Comparison of ENCODE assay signal across 18 mouse cellular contexts in genomic region chrX:102475555-102475954, GRCm38 (mm10). TPM values are rescaled to one million over a fixed set of nuclear protein-coding genes. Genes with fewer than 3 reads are reported as not detected.
DNase-seq lines count a peak whose midpoint lies in the region; ATAC-seq lines count a peak whose summit lies in the region.
"Had no signal": no experiment of that assay in that cellular context is flagged by ENCODE, and none has a peak within 500 bp of the region (broad histone marks: within the 10 kb centered on the region; RNA-seq: fewer than 3 reads in every experiment).

No protein-coding gene starts in this region.

- H3K4me2 ChIP-seq in heart, embryonic 14.5 days (ENCODE audit: low read length) = no peak overlapping the region
- no peak overlapping the region for H3K4me2 ChIP-seq in heart, embryonic 11.5 days
- H3K4me2 ChIP-seq: forebrain, embryonic 12.5 days; hindbrain, embryonic 14.5 days; intestine, embryonic 15.5 days; liver, embryonic 13.5 days; lung, embryonic 15.5 days; midbrain, embryonic 11.5 days; neural tube, embryonic 13.5 days had no signal

- no peaks in the 10 kb centered on the region for H3K9me3 ChIP-seq in heart, embryonic 14.5 days (ENCODE audit: control insufficient read depth, low read length)
- no peaks in the 10 kb centered on the region for H3K9me3 ChIP-seq in heart, embryonic 11.5 days (replicated peaks; ENCODE audit: control insufficient read depth, low read length)
- H3K9me3 ChIP-seq: forebrain, embryonic 12.5 days; intestine, embryonic 15.5 days; liver, embryonic 13.5 days; lung, embryonic 15.5 days; neural tube, embryonic 13.5 days had no signal

- no peak overlapping the region for H3K4me3 ChIP-seq in heart, embryonic 14.5 days (ENCODE audit: control insufficient read depth in 1 of 2, insufficient read depth in 1 of 2, low read depth in 1 of 2, low read length in 2 of 2)
- H3K4me3 ChIP-seq in heart, embryonic 11.5 days (ENCODE audit: low read depth, low read length) = no peak overlapping the region
- H3K4me3 ChIP-seq: forebrain, embryonic 12.5 days; intestine, embryonic 15.5 days; liver, embryonic 13.5 days; lung, embryonic 15.5 days; neural tube, embryonic 13.5 days had no signal

- 70% methylated on average over 5 of the region's 5 CpGs for WGBS in heart, embryonic 14.5 days
- WGBS in heart, embryonic 11.5 days (ENCODE audit: insufficient replicate concordance) = 78% methylated on average over 5 of the region's 5 CpGs

- H3K9ac ChIP-seq in heart, embryonic 14.5 days (ENCODE audit: low read length) = no peak overlapping the region
- H3K9ac ChIP-seq in heart, embryonic 11.5 days (ENCODE audit: low read depth, low read length) = no peak overlapping the region
- H3K9ac ChIP-seq: forebrain, embryonic 12.5 days; hindbrain, embryonic 14.5 days; intestine, embryonic 15.5 days; liver, embryonic 13.5 days; lung, embryonic 15.5 days; neural tube, embryonic 13.5 days had no signal

- intact Hi-C loops in left cerebral cortex, postnatal 4 days (cut with DNase I) = loop anchor here (5.0 kb wide), 1 partner anchor 293 kb away; no protein-coding TSS in a partner anchor

- no peaks in the 10 kb centered on the region for H3K36me3 ChIP-seq in heart, embryonic 14.5 days (ENCODE audit: control insufficient read depth, insufficient read depth, low read length)
- H3K36me3 ChIP-seq in heart, embryonic 11.5 days (ENCODE audit: control insufficient read depth, insufficient read depth, low read length) = no peaks in the 10 kb centered on the region
- H3K36me3 ChIP-seq: forebrain, embryonic 12.5 days; intestine, embryonic 15.5 days; liver, embryonic 13.5 days; lung, embryonic 15.5 days; neural tube, embryonic 13.5 days had no signal

- peak; percentile 6 to 10 for DNase-seq in cerebellum, postnatal 10 days
- DNase-seq in cerebellum, adult 11 months = no peak
- peak; percentile 16 for DNase-seq in left cerebral cortex, adult 11 months (ENCODE audit: low spot score)
- DNase-seq in left cerebral cortex, postnatal 4 days = no peak
- peak; percentile 70 for DNase-seq in telencephalon, adult 2 months (ENCODE audit: low read depth, low spot score)
- DNase-seq: adrenal gland, adult 2 months; heart, adult 11 months; liver, embryonic 13.5 days; thymus, postnatal 36 days had no signal

- peaks cover 0 to 3% of the 10 kb centered on the region in 2 experiments; a peak in 1 of 4 replicates for H3K4me1 ChIP-seq in heart, embryonic 14.5 days (ENCODE audit: control insufficient read depth in 2 of 2, insufficient read depth in 2 of 2, low read length in 2 of 2)
- no peaks in the 10 kb centered on the region for H3K4me1 ChIP-seq in heart, embryonic 11.5 days (ENCODE audit: control insufficient read depth, insufficient read depth, low read length)
- H3K4me1 ChIP-seq: forebrain, embryonic 12.5 days; intestine, embryonic 15.5 days; lung, embryonic 15.5 days; neural tube, embryonic 13.5 days had no signal

- H3K27ac ChIP-seq in heart, embryonic 14.5 days (replicated peaks in 1 of 2; ENCODE audit: control insufficient read depth in 1 of 2, insufficient read depth in 1 of 2, low read depth in 2 of 2, low read length in 2 of 2) = peak overlapping the region; percentile 56 to 64; a peak in 3 of 4 replicates
- no peak overlapping the region for H3K27ac ChIP-seq in heart, embryonic 11.5 days (ENCODE audit: low read depth, low read length)
- H3K27ac ChIP-seq: forebrain, embryonic 12.5 days; hindbrain, embryonic 14.5 days; intestine, embryonic 15.5 days; liver, embryonic 13.5 days; lung, embryonic 15.5 days; macrophage; neural tube, embryonic 13.5 days had no signal

- H3K27me3 ChIP-seq in heart, embryonic 14.5 days (ENCODE audit: control insufficient read depth, insufficient read depth, low read length) = no peaks in the 10 kb centered on the region
- H3K27me3 ChIP-seq in heart, embryonic 11.5 days (ENCODE audit: control insufficient read depth, insufficient read depth, low read length) = 0 out of 2 replicates have a peak, but pooled peaks cover 2% of the 10 kb centered on the region
- H3K27me3 ChIP-seq: liver, embryonic 13.5 days; lung, embryonic 15.5 days had no signal

- no peak; the same call in 1 of the 2 replicates for ATAC-seq in heart, embryonic 14.5 days (ENCODE audit: insufficient number of reproducible peaks, insufficient read depth, low FRiP score, low read depth)
- no peak for ATAC-seq in heart, embryonic 11.5 days (replicated peaks; ENCODE audit: insufficient number of reproducible peaks, low FRiP score, low TSS enrichment)
- ATAC-seq: intestine, embryonic 15.5 days had no signal

RNA-seq across cellular contexts. Expression of gene Hdac8, which starts 29.6 kb away (rescaled TPM):
- polyA plus RNA-seq in heart, embryonic 14.5 days (2014; fragmentation: Nextera tagmentation; extraction: Ambion mirVana) = 2.6 and 4.2 TPM in 2 replicates
- 2.2 and 2.8 TPM in 2 replicates for polyA plus RNA-seq in heart, embryonic 11.5 days (2014; fragmentation: Nextera tagmentation; extraction: Ambion mirVana)
- 10 to 100 TPM; 10.7 to 10.8 TPM for total RNA-seq in left cerebral cortex, postnatal 4 days (2021)

Comparison
In these comparisons a context has a peak if more than half of its experiments do, and no peak if none do; other contexts are left out.
1. DNase-seq: peak in cerebellum, postnatal 10 days (2 of 2), left cerebral cortex, adult 11 months (single experiment) and telencephalon, adult 2 months (single experiment); none in cerebellum, adult 11 months (single experiment) and left cerebral cortex, postnatal 4 days (single experiment).